ENCODE assay signal across 12 mouse cellular contexts in the genomic region with DNA sequence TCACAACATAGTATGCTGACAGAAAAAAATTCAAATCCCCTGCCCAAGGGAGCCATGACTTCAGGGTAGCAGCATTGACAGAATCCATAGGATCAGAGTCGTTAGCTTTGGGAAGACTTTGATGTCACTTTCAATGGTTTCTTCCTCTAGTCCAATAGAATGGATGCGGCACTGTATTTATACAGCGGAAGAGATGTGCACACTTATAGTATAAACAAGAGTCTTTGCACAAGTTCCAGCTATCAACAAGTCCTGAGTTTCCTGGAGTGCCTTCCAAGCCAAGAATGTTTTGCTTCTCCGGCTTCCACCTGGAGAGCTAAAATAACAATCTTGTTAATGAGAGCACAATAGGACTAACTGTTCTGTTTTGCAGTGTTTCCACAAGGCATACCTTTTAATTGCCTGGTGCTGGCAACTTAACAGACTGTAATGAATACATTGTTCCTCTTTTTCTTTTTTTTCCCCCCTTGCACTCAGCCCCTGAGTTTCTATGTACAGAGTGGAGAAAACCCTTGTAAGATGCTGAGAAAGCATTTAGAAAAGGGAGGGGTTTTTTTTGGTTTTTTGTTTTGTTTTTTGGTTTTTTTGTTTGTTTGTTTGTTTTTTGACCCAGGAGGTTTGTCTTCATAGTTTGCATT.
DNase-seq lines count a peak whose midpoint lies in the region; ATAC-seq and TF ChIP-seq lines count a peak whose summit lies in the region.
"Had no signal": no experiment of that assay in that cellular context is flagged by ENCODE, and none has a peak within 500 bp of the region (broad histone marks: within the 10 kb centered on the region; RNA-seq: fewer than 3 reads in every experiment).

No protein-coding gene starts in this region.

- no peak for TF ChIP-seq POLR2A in limb, embryonic 14.5 days (IDR thresholded peaks at IDR 0.05; ENCODE audit: borderline replicate concordance, extremely low read depth, insufficient read depth, insufficient read length)
- TF ChIP-seq POLR2A in cerebellum, adult 2 months (IDR thresholded peaks at IDR 0.05; ENCODE audit: borderline replicate concordance, insufficient read depth, low read length), result no peak

- H3K9me3 ChIP-seq in kidney, embryonic 14.5 days (ENCODE audit: control insufficient read depth, low read length), result no peaks in the 10 kb centered on the region
- H3K9me3 ChIP-seq in forebrain, embryonic 13.5 days (replicated peaks), result no peaks in the 10 kb centered on the region
- no peaks in the 10 kb centered on the region for H3K9me3 ChIP-seq in limb, embryonic 14.5 days (ENCODE audit: control insufficient read depth, low read length)

- peaks cover 4% of the 10 kb centered on the region; the same call in 1 of the 2 replicates for H3K4me1 ChIP-seq in kidney, embryonic 14.5 days (ENCODE audit: control insufficient read depth, insufficient read depth, low read length)
- peaks cover 25% of the 10 kb centered on the region for H3K4me1 ChIP-seq in forebrain, embryonic 13.5 days
- H3K4me1 ChIP-seq in limb, embryonic 14.5 days (ENCODE audit: control insufficient read depth, insufficient read depth, low read length), result peaks cover 24% of the 10 kb centered on the region
- H3K4me1 ChIP-seq in cerebellum, adult 2 months (ENCODE audit: control insufficient read depth, insufficient read depth, low read length), result peaks cover 2% of the 10 kb centered on the region; the same call in 1 of the 2 replicates

- no peak for DNase-seq in kidney, adult 11 months
- DNase-seq in brain, adult 2 months (ENCODE audit: low read depth, low spot score), result peak; percentile 15
- DNase-seq in limb, embryonic 14.5 days (ENCODE audit: low spot score), result no peak
- no peak for DNase-seq in cerebellum, adult 9-11 months
- no peak for DNase-seq in urinary bladder, postnatal 25 days (ENCODE audit: low spot score)
- no peak for DNase-seq in cerebellum, adult 2 months
- DNase-seq: cerebellum, adult 8-10 months; kidney, adult 2 months; left cerebral cortex, postnatal 4 days; thymus, postnatal 25 days had no signal

- ATAC-seq in kidney, embryonic 14.5 days (ENCODE audit: low FRiP score, low TSS enrichment), result no peak
- ATAC-seq in forebrain, embryonic 13.5 days, result 0 out of 2 replicates have a peak, but pooled peaks have one; percentile 20
- no peak for ATAC-seq in limb, embryonic 14.5 days (ENCODE audit: low FRiP score, low read depth)

- H3K27ac ChIP-seq in kidney, embryonic 14.5 days (ENCODE audit: low read depth, low read length), result no peak overlapping the region
- no peak overlapping the region for H3K27ac ChIP-seq in forebrain, embryonic 13.5 days
- H3K27ac ChIP-seq in limb, embryonic 14.5 days (replicated peaks; ENCODE audit: low read depth, low read length), result no peak overlapping the region
- no peak overlapping the region for H3K27ac ChIP-seq in cerebellum, adult 2 months (ENCODE audit: insufficient read depth, low read length)

- no peak for TF ChIP-seq CTCF in cerebellum, adult 2 months (IDR thresholded peaks at IDR 0.05; ENCODE audit: borderline replicate concordance, insufficient read depth, low read depth, low read length)

- no peaks in the 10 kb centered on the region for H3K36me3 ChIP-seq in kidney, embryonic 14.5 days (ENCODE audit: control insufficient read depth, insufficient read depth, low read length)
- H3K36me3 ChIP-seq in forebrain, embryonic 13.5 days (ENCODE audit: poor library complexity, severe bottlenecking), result no peaks in the 10 kb centered on the region
- no peaks in the 10 kb centered on the region for H3K36me3 ChIP-seq in limb, embryonic 14.5 days (ENCODE audit: control insufficient read depth, insufficient read depth, low read length)

- no peak overlapping the region; the same call in 1 of the 2 replicates for H3K4me3 ChIP-seq in kidney, embryonic 14.5 days (ENCODE audit: low read length)
- H3K4me3 ChIP-seq in forebrain, embryonic 13.5 days, result no peak overlapping the region
- H3K4me3 ChIP-seq in limb, embryonic 14.5 days (replicated peaks; ENCODE audit: low read length), result no peak overlapping the region
- no peak overlapping the region for H3K4me3 ChIP-seq in cerebellum, adult 2 months (replicated peaks; ENCODE audit: insufficient read depth, low read depth, low read length)

- peak overlapping the region; percentile 37; the same call in 1 of the 2 replicates for H3K4me2 ChIP-seq in kidney, embryonic 14.5 days (replicated peaks; ENCODE audit: low read depth, low read length)
- peak overlapping the region; percentile 52 for H3K4me2 ChIP-seq in forebrain, embryonic 13.5 days
- H3K4me2 ChIP-seq in limb, embryonic 14.5 days (replicated peaks; ENCODE audit: low read depth, low read length, severe bottlenecking), result peak overlapping the region; percentile 36

- no peak overlapping the region for H3K9ac ChIP-seq in kidney, embryonic 14.5 days (ENCODE audit: low read depth, low read length)
- H3K9ac ChIP-seq in forebrain, embryonic 13.5 days, result no peak overlapping the region
- no peak overlapping the region for H3K9ac ChIP-seq in limb, embryonic 14.5 days (ENCODE audit: low read depth, low read length, severe bottlenecking)

- 46% methylated on average over 4 of the region's 4 CpGs for WGBS in kidney, embryonic 14.5 days
- 22% methylated on average over 4 of the region's 4 CpGs for WGBS in forebrain, embryonic 13.5 days
- 42% methylated on average over 4 of the region's 4 CpGs for WGBS in limb, embryonic 14.5 days
- WGBS in cerebellum, adult 2 months, result 67% methylated on average over 4 of the region's 4 CpGs

- no peaks in the 10 kb centered on the region for H3K27me3 ChIP-seq in kidney, embryonic 14.5 days (ENCODE audit: control insufficient read depth, insufficient read depth, low read length)
- H3K27me3 ChIP-seq in forebrain, embryonic 13.5 days, result peaks cover 5% of the 10 kb centered on the region; the same call in 1 of the 2 replicates
- no peaks in the 10 kb centered on the region for H3K27me3 ChIP-seq in limb, embryonic 14.5 days (ENCODE audit: control insufficient read depth, insufficient read depth, low read length)
- no peaks in the 10 kb centered on the region; the same call in 1 of the 2 replicates for H3K27me3 ChIP-seq in cerebellum, adult 2 months (ENCODE audit: control insufficient read depth, insufficient read depth, low read length)
